Mouse (Mus musculus) urinary bladder, postnatal 0 days (tissue): ENCODE measurements around the gene Tm9sf2. TPM values are rescaled to one million over a fixed set of nuclear protein-coding genes. Genes with fewer than 3 reads are reported as not detected.

ENCODE experiments used
- polyA plus RNA-seq: library from polyadenylated mRNA; unstranded; fragments of >200 nt; fragmentation: Nextera tagmentation; extraction: Ambion mirVana; gene quantifications from 2 replicates; pipeline ENCODE4 v1.2.1, GENCODE M21; 2015

The Tm9sf2 gene
- polyA plus RNA-seq, result 121 and 131 TPM in 2 replicates

GRCm38 (mm10) chr14:122106822-122107468 is at the start of gene Tm9sf2:
Gene Tm9sf2, plus strand, starts transcription at chr14:122107038.

DNA sequence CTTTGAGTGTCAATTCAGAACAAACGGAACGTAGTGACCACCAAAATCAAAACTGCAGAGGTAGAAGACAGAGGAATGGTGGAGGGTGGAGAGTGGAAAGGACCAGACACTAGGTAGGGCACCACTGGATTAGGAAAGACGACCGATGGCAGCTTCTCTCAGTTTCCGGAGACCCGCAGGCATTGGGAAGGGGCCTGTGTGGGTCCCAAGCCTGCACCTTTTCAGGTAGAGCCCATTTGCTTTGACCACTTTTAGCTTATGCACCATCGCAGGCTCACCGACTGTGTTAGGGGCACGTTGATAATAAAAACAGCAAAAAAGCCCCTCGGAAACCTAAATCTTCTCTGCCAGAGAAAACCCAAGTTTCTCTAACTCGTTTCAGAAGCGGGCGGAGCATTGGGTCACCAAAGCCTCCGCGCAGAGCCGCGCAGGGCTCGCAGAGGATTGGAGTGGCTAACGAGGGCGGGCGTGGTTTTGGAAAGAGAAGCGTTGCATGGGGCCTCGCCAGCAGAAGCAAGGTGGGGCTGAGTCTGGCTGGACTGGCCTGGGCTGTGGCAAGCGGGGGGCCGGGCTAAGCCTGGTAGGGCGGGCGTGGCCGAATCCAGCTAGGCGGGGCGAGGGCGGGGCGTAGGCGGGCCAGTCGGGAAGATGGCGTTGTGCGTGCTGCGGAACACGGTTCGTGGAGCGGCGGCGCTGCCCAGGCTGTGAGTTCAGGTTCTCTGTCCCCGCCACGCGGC is 74.4 kb downstream of the Tm9sf2 start, which contains the start of gene Clybl:
Clybl (plus strand) TSS at position 627 of the 737 bp plus-strand sequence.

Other genes starting within 250 kb of the Tm9sf2 start
- gene Ubac2, start 228.4 kb upstream of the Tm9sf2 start, polyA plus RNA-seq, result 34.9 and 36.4 TPM in 2 replicates
- gene Gpr18, start 191.3 kb upstream of the Tm9sf2 start, polyA plus RNA-seq, result 0.08 TPM in 1 of 2 replicates, not detected in the other
- gene Gpr183, start 141.8 kb upstream of the Tm9sf2 start, polyA plus RNA-seq, result 1.9 and 2.1 TPM in 2 replicates
- not detected in 2 replicates for gene Timm8a2, start 72.4 kb upstream of the Tm9sf2 start, polyA plus RNA-seq
- 17.2 and 24.6 TPM in 2 replicates for gene Clybl, start 74.7 kb downstream of the Tm9sf2 start, polyA plus RNA-seq